Mouse (Mus musculus) right cerebral cortex, postnatal 14 days (tissue): Measurements from ENCODE around the gene Cyp4a12a.
"Not testable (repeated sequence)": the region's sequence is repeated elsewhere in the genome, so short reads cannot be mapped to it uniquely, and the experiment has no call there.

ENCODE experiments used
- DNase-seq: peaks from one replicate; pipeline ENCODE4 v3.0.0; 2022

Cyp4a12a gene

DNA sequence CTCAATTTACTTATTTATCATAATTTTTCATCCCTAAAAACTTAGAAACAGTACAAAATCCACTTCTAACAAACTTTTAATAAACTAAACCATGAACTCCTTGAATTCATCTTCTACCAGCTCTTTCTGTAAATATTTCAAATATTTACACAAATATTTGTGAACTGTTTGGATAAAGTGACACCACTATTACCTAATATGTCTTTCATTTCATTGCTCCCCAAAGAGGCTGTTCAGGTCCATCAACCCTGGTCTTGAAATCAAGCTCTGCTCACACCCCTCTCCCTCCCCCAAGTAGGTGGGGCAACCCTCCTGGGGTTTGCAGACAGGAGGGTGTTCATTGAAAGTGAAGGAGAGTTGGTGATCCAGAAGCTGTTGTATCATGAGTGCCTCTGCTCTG is at the start of gene Cyp4a12a:
TSS of gene Cyp4a12a (plus strand) at position 301 of the 400 bp plus-strand sequence.
- not testable (repeated sequence) for DNase-seq

DNA sequence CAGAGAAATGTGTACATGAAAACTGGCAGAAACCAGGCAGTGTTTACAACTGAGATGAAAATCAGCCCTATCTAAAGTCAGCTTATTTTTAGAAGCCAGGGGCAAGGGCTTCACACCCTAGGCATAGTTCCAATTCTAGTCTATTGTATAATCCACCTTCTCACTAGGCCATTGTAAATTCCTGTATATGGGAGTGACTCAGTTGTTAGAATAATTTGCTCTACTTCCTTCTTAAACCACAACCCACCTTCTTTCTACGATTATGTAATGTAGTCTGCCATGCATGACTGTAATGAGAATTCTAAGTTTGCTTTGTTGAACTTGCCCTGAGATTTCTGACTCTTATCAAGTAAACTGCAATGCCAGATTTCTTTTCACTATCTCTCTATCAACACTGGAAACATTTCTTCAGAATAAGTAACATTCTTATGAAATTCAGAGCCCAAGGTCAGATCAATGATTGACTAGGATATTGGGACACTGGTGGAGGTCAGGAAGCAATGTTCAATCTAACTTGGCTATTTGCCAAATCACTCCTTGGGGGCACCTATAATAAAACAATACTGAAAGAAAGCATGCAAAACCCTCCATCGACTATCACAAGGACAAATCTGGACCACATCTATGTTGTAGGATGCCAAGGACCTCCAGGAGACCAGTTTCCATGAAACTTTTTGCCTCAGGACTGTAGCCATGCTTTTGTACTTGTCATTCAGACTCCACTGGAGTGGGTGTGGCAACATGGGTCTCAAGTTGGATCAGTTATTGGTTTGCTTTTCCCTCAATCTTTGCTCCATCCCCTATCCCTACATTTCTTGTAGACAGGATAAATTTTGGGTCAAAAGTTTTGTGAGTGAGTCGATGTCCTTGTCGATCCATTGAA is 33.9 kb upstream of the Cyp4a12a start:
- not testable (repeated sequence) for DNase-seq

DNA sequence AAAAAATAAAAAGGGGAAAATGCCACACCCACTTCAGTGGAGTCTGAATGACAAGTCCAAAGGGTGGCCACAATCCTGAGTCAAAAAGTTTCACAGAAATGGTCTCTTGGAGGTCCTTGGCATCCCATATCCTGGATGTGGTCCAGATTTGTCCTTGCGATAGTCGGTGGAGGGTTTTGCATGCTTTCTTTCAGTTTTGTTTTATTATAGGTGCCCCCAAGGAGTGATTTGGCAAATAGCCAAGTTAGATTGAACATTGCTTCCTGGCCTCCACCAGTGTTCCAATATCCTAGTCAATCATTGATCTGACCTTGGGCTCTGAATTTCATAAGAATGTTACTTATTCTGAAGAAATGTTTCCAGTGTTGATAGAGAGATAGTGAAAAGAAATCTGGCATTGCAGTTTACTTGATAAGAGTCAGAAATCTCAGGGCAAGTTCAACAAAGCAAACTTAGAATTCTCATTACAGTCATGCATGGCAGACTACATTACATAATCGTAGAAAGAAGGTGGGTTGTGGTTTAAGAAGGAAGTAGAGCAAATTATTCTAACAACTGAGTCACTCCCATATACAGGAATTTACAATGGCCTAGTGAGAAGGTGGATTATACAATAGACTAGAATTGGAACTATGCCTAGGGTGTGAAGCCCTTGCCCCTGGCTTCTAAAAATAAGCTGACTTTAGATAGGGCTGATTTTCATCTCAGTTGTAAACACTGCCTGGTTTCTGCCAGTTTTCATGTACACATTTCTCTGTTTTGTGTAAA is 20.4 kb upstream of the Cyp4a12a start:
- not testable (repeated sequence) for DNase-seq

DNA sequence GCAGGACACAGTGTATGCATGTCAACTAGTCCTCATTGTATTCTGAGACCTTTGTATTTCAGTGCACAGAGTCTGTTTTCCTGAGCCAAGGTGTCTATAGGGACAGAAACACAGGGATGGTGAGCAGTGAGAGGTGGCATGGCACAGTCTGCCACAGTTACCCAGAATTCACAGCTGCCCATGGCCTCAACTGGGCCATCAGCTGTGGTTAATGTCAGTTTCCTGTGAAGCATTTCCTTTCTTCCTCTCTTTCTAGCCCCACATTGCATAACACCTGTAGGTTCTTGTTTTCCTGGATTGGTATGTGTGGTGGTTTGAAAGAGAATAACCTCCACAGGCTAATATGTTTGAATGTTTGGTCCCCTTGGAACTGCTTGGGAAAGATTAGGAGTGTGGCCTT is 18.5 kb upstream of the Cyp4a12a start:
- DNase-seq: no peak

DNA sequence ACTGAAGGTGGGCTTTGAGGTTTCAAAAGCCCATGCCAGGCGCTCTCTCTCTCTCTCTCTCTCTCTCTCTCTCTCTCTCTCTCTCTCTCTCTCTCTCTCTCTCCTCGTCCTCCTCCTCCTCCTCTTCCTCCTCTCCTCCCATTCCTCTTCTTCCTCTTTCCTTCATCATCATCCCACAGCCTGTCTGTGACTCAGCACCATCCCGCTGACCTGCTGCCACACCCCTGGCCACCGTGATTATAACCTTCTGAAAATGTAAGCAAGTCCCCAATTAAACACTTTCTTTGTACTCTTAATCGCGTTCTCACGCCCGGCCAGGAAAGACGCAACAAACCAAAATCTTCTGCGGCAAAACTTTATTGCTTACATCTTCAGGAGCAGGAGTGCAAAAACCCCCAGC is 18.1 kb upstream of the Cyp4a12a start:
- DNase-seq: not testable (repeated sequence)

DNA sequence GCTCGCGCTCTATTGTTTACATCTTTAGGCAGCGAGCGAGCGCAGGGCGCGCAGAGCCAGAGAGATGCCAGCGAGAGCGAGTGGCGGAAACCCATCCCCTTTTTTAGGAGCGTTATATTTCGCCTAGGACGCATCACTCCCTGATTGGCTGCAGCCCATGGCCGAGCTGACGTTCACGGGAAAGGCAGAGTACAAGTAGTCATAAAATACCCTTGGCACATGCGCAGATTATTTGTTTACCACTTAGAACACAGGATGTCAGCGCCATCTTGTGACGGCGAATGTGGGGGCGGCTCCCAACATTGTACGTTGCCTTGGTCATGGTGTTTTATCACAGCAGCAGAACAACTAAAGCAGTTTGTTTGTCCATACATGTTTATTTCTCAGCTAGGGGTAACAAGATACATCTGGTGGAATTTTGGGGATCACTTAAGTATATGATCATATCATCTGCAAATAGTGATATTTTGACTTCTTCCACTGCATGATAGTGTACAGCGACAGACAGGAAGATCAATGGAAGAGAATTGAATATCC is 17.5 kb upstream of the Cyp4a12a start:
- DNase-seq: not testable (repeated sequence)

DNA sequence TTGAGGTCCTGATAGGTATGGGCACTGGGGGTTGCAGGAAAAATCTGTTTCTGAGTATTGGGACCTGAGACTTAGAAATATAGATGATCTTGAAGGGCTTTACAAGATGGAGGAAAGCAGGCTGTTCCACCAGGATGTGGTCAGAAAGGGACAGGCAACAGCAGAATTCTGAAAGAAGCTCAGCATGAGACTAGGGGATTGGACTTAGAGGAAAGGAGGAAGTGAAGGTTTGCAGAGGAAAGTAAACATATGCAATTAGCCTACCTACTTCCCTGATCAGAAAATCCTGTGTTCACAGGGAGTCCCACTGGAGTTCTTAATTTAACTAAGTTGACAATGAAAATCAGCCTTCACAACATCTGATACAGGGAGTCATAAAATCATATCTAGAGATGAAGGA is 26.9 kb downstream of the Cyp4a12a start:
- not testable (repeated sequence) for DNase-seq

- not testable (repeated sequence) for DNase-seq
Observed at GRCm38 (mm10) chr4:115365624-115366023, 66.8 kb downstream of the Cyp4a12a start.

DNA sequence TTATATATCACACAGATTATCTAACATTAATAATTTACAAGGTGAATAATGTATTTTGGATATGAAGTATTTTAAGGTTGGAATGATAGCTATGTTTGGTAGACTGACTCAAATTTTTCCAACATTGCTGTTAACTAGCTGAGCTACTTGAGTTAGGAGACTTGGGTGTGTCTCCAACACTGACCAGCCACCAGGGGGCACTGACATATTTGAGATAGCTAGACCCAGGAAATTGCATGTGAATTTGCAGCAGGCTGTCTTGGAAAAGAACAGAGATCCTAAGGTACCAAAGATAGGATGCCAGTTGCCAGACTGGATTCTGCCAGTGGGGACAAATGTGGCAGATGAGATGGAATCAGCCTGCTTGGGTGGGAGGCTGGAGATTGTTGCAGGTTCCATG is 69.2 kb downstream of the Cyp4a12a start:
- DNase-seq: not testable (repeated sequence)
